Mouse (Mus musculus) heart, adult 18-20 months (tissue): ENCODE measurements around the gene Osbpl2. TPM values are rescaled to one million over a fixed set of nuclear protein-coding genes. Genes with fewer than 3 reads are reported as not detected.

Source experiments
- DNase-seq, 2 experiments: peaks; one replicate each; pipeline ENCODE4 v3.0.0; 2021 to 2022; ENCODE audit warnings: mixed read lengths in 1 of 2
- long read RNA-seq, 2 experiments: library from polyadenylated mRNA; stranded (forward); transcript quantifications; one replicate each; pipeline ENCODE4 v2.0.0; 2021
- total RNA-seq, 2 experiments: library from RNA; stranded (reverse); gene quantifications; 2 replicates each; pipeline ENCODE4 v1.2.3; 2021

The Osbpl2 gene
- 10 to 100 TPM; 32.9 to 36.0 TPM for total RNA-seq
- long read RNA-seq, experiment 1, transcript Osbpl2-201 (14 exons, 2,805 nt): major isoform, 53 of 76 reads
- long read RNA-seq, experiment 1, partial matches to known transcripts: 14 of 76 reads
- long read RNA-seq, experiment 1, other reads (novel, unspliced or antisense): 9 of 76 reads
- long read RNA-seq, experiment 2, transcript Osbpl2-201 (14 exons, 2,805 nt): major isoform, 16 of 18 reads
- long read RNA-seq, experiment 2, partial matches to known transcripts: 2 of 18 reads
- long read RNA-seq, experiment 2, other reads (novel, unspliced or antisense): 0 of 18 reads

GRCm38 (mm10) chr2:180118661-180119438 lies at the start of gene Osbpl2:
Gene Osbpl2 (plus strand): TSS chr2:180119306.
- DNase-seq: peak; percentile 100

- peak in 1 of 2 experiments; percentile 19 for DNase-seq
These were observed 49.2 kb upstream of the Osbpl2 start for GRCm38 (mm10) chr2:180069770-180070480.

- DNase-seq: peak; percentile 96 to 98
These were observed 48.3 kb upstream of the Osbpl2 start, which contains the start of gene Mtg2 for GRCm38 (mm10) chr2:180070481-180071453. Gene Mtg2 (plus strand): TSS chr2:180070588.

- no peak for DNase-seq
These were observed 47.4 kb upstream of the Osbpl2 start for GRCm38 (mm10) chr2:180071671-180072070.

- no peak for DNase-seq
These were observed 46.2 kb upstream of the Osbpl2 start for GRCm38 (mm10) chr2:180072886-180073285.

GRCm38 (mm10) chr2:180077622-180078021 lies 41.5 kb upstream of the Osbpl2 start:
- DNase-seq: no peak

GRCm38 (mm10) chr2:180080680-180081079 lies 38.4 kb upstream of the Osbpl2 start:
- no peak for DNase-seq

- no peak for DNase-seq
These were observed 36.0 kb upstream of the Osbpl2 start for GRCm38 (mm10) chr2:180083063-180083462.

GRCm38 (mm10) chr2:180084565-180084964 lies 34.5 kb upstream of the Osbpl2 start:
- DNase-seq: no peak

- DNase-seq: no peak
These were observed 33.0 kb upstream of the Osbpl2 start for GRCm38 (mm10) chr2:180085926-180086636.

GRCm38 (mm10) chr2:180086637-180087027 lies 32.5 kb upstream of the Osbpl2 start:
- DNase-seq: no peak

- DNase-seq: no peak
These were observed 31.6 kb upstream of the Osbpl2 start for GRCm38 (mm10) chr2:180087472-180087871.

- no peak for DNase-seq
These were observed 28.8 kb upstream of the Osbpl2 start for GRCm38 (mm10) chr2:180090285-180090684.

GRCm38 (mm10) chr2:180095711-180096110 lies 23.4 kb upstream of the Osbpl2 start:
- DNase-seq: no peak

GRCm38 (mm10) chr2:180097585-180097984 lies 21.5 kb upstream of the Osbpl2 start:
- no peak for DNase-seq

GRCm38 (mm10) chr2:180098167-180098566 lies 20.9 kb upstream of the Osbpl2 start:
- DNase-seq: no peak

- DNase-seq: no peak
These were observed 19.6 kb upstream of the Osbpl2 start for GRCm38 (mm10) chr2:180099529-180099928.

GRCm38 (mm10) chr2:180103151-180103977 lies 15.7 kb upstream of the Osbpl2 start:
- DNase-seq: no peak

- peak; percentile 73 to 82 for DNase-seq
These were observed 15.0 kb upstream of the Osbpl2 start, which contains the start of gene Hrh3 for GRCm38 (mm10) chr2:180103978-180104658. Gene Hrh3 (minus strand): TSS chr2:180104488.
